Mouse (Mus musculus) MEL (cell line): Measurements from ENCODE around the gene Plcb1. TPM values are rescaled to one million over a fixed set of nuclear protein-coding genes. Genes with fewer than 3 reads are reported as not detected.

ENCODE experiments used
- DNase-seq: peaks from one replicate; pipeline ENCODE4 v3.0.0; 2011; ENCODE audit warnings: low read depth, low spot score
- H3K27ac ChIP-seq: 2 replicates; pipeline ENCODE4 v1.5.1; 2012; ENCODE audit warnings: low read depth, mild to moderate bottlenecking, control low read depth, low read length, moderate library complexity; ENCODE audit not compliant: control insufficient read depth
- H3K27me3 ChIP-seq, 2 experiments: fragments of 150-350 bp in 1 of 2; sonication (generic) in 1 of 2; 2 replicates each; pipeline ENCODE4 v1.6.1; 2012; ENCODE audit warnings: low read length in 2 of 2, mild to moderate bottlenecking in 2 of 2, improper control_type of control experiment in 1 of 2, moderate library complexity in 1 of 2; ENCODE audit not compliant: insufficient read depth in 2 of 2, control insufficient read depth in 1 of 2
- H3K36me3 ChIP-seq, 2 experiments: 2 replicates each; pipeline ENCODE4 v1.6.1; 2012 to 2014; ENCODE audit warnings: low read length in 2 of 2, improper control_type of control experiment in 1 of 2, inconsistent platforms in 1 of 2, mild to moderate bottlenecking in 1 of 2; ENCODE audit not compliant: insufficient read depth in 2 of 2, control insufficient read depth in 1 of 2
- H3K4me1 ChIP-seq, 2 experiments: fragments of 150-350 bp in 1 of 2; sonication (generic) in 1 of 2; 2 replicates each; pipeline ENCODE4 v1.6.1; 2012; ENCODE audit warnings: low read length in 2 of 2, improper control_type of control experiment in 1 of 2, mild to moderate bottlenecking in 1 of 2; ENCODE audit not compliant: insufficient read depth in 2 of 2, control insufficient read depth in 1 of 2
- H3K4me3 ChIP-seq, 2 experiments: fragments of 150-350 bp in 1 of 2; sonication (generic) in 1 of 2; 2 replicates each; pipeline ENCODE4 v1.5.1; 2012; ENCODE audit warnings: low read depth in 2 of 2, low read length in 2 of 2, mild to moderate bottlenecking in 2 of 2, moderate library complexity in 2 of 2, control low read depth in 1 of 2, improper control_type of control experiment in 1 of 2; ENCODE audit not compliant: control insufficient read depth in 1 of 2, insufficient read depth in 1 of 2
- H3K79me2 ChIP-seq: 2 replicates; pipeline ENCODE4 v1.6.1; 2012; ENCODE audit warnings: mild to moderate bottlenecking, low read length, moderate library complexity; ENCODE audit not compliant: control insufficient read depth, poor library complexity, insufficient read depth
- H3K9ac ChIP-seq: 2 replicates; pipeline ENCODE4 v1.6.1; 2012; ENCODE audit warnings: low read depth, mild to moderate bottlenecking, control low read depth, low read length, moderate library complexity; ENCODE audit not compliant: control insufficient read depth, poor library complexity, severe bottlenecking
- H3K9me3 ChIP-seq: fragments of 150-350 bp; sonication (generic); replicated peaks from 2 replicates; pipeline ENCODE4 v1.6.1; 2012; ENCODE audit warnings: mild to moderate bottlenecking, low read length, improper control_type of control experiment, moderate library complexity; ENCODE audit not compliant: insufficient read depth
- CHD2 ChIP-seq: IDR thresholded peaks from 2 replicates; pipeline ENCODE4 v1.6.1; 2011; ENCODE audit warnings: low read length, improper control_type of control experiment
- EP300 ChIP-seq, 2 experiments: IDR thresholded peaks; 2 replicates each; pipeline ENCODE4 v1.6.1; 2011; ENCODE audit warnings: improper control_type of control experiment in 2 of 2, low read length in 2 of 2, low read depth in 1 of 2, mild to moderate bottlenecking in 1 of 2
- ETS1 ChIP-seq: IDR thresholded peaks from 2 replicates; pipeline ENCODE4 v1.6.1; 2012; ENCODE audit warnings: low read depth, mild to moderate bottlenecking, inconsistent platforms, low read length, improper control_type of control experiment, moderate library complexity
- GABPA ChIP-seq: IDR thresholded peaks from 2 replicates; pipeline ENCODE4 v1.6.1; 2012; ENCODE audit warnings: low read depth, mild to moderate bottlenecking, inconsistent platforms, low read length, improper control_type of control experiment, moderate library complexity
- GATA1 ChIP-seq: IDR thresholded peaks from 2 replicates; pipeline ENCODE4 v1.6.1; 2011; ENCODE audit warnings: low read depth, low read length, improper control_type of control experiment
- JUND ChIP-seq: IDR thresholded peaks from 2 replicates; pipeline ENCODE4 v1.6.1; 2011; ENCODE audit warnings: low read depth, mild to moderate bottlenecking, improper control_type of control experiment, low read length
- MAX ChIP-seq: IDR thresholded peaks from 2 replicates; pipeline ENCODE4 v1.6.1; 2011; ENCODE audit warnings: low read length, improper control_type of control experiment
- MYC ChIP-seq: IDR thresholded peaks from 2 replicates; pipeline ENCODE4 v1.6.1; 2011; ENCODE audit warnings: low read depth, mild to moderate bottlenecking, low read length, improper control_type of control experiment, moderate library complexity
- NRF1 ChIP-seq: IDR thresholded peaks from 2 replicates; pipeline ENCODE4 v1.6.1; 2014; ENCODE audit warnings: low read depth, mild to moderate bottlenecking, inconsistent platforms, low read length, improper control_type of control experiment, moderate library complexity; ENCODE audit not compliant: poor library complexity, insufficient read depth, severe bottlenecking
- POLR2AphosphoS2 ChIP-seq: IDR thresholded peaks from 2 replicates; pipeline ENCODE4 v1.6.1; 2011; ENCODE audit warnings: low read length, improper control_type of control experiment
- POLR2AphosphoS5 ChIP-seq: IDR thresholded peaks from 2 replicates; pipeline ENCODE4 v1.6.1; 2012; ENCODE audit warnings: low read depth, borderline replicate concordance, mild to moderate bottlenecking, inconsistent platforms, low read length, moderate library complexity, mixed read lengths
- RCOR1 ChIP-seq: IDR thresholded peaks from 2 replicates; pipeline ENCODE4 v1.6.1; 2012; ENCODE audit warnings: low read depth, mild to moderate bottlenecking, inconsistent platforms, low read length, improper control_type of control experiment
- TAL1 ChIP-seq: IDR thresholded peaks from 2 replicates; pipeline ENCODE4 v1.6.1; 2012; ENCODE audit warnings: mild to moderate bottlenecking, inconsistent platforms, low read length, moderate library complexity, mixed read lengths
- USF2 ChIP-seq, 2 experiments: IDR thresholded peaks; 2 replicates each; pipeline ENCODE4 v1.6.1; 2011 to 2012; ENCODE audit warnings: improper control_type of control experiment in 2 of 2, low read length in 2 of 2, borderline replicate concordance in 1 of 2, inconsistent platforms in 1 of 2, low read depth in 1 of 2, mild to moderate bottlenecking in 1 of 2; ENCODE audit not compliant: insufficient read depth in 1 of 2
- ZC3H11A ChIP-seq: IDR thresholded peaks from 2 replicates; pipeline ENCODE4 v1.6.1; 2012; ENCODE audit warnings: low read depth, mild to moderate bottlenecking, inconsistent platforms, low read length, improper control_type of control experiment
- ZKSCAN1 ChIP-seq: IDR thresholded peaks from 2 replicates; pipeline ENCODE4 v1.6.1; 2012; ENCODE audit warnings: low read depth, mild to moderate bottlenecking, inconsistent platforms, low read length, improper control_type of control experiment, moderate library complexity
- polyA plus RNA-seq, 2 experiments: library from polyadenylated mRNA; stranded (reverse) in 1 of 2; unstranded in 1 of 2; fragments of >175 nt in 1 of 2; fragments of >200 nt in 1 of 2; gene quantifications; 2 replicates each; pipeline versions ENCODE4 v1.2.1 to v1.2.4; 2012; ENCODE audit warnings: low replicate concordance in 2 of 2, low read depth in 1 of 2; ENCODE audit not compliant: insufficient read length in 2 of 2, insufficient read depth in 1 of 2, missing spikeins in 1 of 2
- total RNA-seq: library from RNA; depleted of rRNA; stranded (reverse); fragments of 300-350 nt; gene quantifications from 2 replicates; pipeline ENCODE4 v1.2.3, GENCODE M21; 2012

The Plcb1 gene
- total and polyA plus RNA-seq, 3 experiments = not detected

GRCm38 (mm10) chr2:135489127-135489526, 703.3 kb downstream of the Plcb1 start:
- H3K27me3 ChIP-seq = no peaks in the 10 kb centered on the region
- H3K4me1 ChIP-seq = no peaks in the 10 kb centered on the region
- no peaks in the 10 kb centered on the region for H3K9me3 ChIP-seq
- H3K36me3 ChIP-seq = no peaks in the 10 kb centered on the region
- H3K4me3 ChIP-seq = no peak overlapping the region
- no peaks in the 10 kb centered on the region for H3K79me2 ChIP-seq
- no peak for DNase-seq
- TF ChIP-seq JUND (no peak), ZKSCAN1 (no peak), ETS1 (no peak)
- H3K9ac ChIP-seq = no peak overlapping the region
- H3K27ac ChIP-seq = no peak overlapping the region

GRCm38 (mm10) chr2:135492777-135493176, 706.9 kb downstream of the Plcb1 start:
- no peaks in the 10 kb centered on the region for H3K36me3 ChIP-seq
- no peak overlapping the region for H3K9ac ChIP-seq
- H3K27ac ChIP-seq = no peak overlapping the region
- no peak overlapping the region for H3K4me3 ChIP-seq
- no peaks in the 10 kb centered on the region for H3K79me2 ChIP-seq
- no peaks in the 10 kb centered on the region for H3K27me3 ChIP-seq
- DNase-seq = no peak
- TF ChIP-seq MAX = no peak
- TF ChIP-seq GATA1 = no peak
- no peak for TF ChIP-seq CHD2
- no peak for TF ChIP-seq USF2 (IDR thresholded peaks at IDR 0.05; ENCODE audit: borderline replicate concordance in 1 of 2, insufficient read depth in 1 of 2, low read depth in 1 of 2, low read length in 2 of 2)
- TF ChIP-seq RCOR1 = no peak
- no peak for TF ChIP-seq NRF1
- no peak for TF ChIP-seq TAL1
- TF ChIP-seq GABPA = no peak
- no peak for TF ChIP-seq MYC
- TF ChIP-seq POLR2AphosphoS2 = no peak
- no peak for TF ChIP-seq ETS1
- no peak for TF ChIP-seq ZKSCAN1
- no peak for TF ChIP-seq POLR2AphosphoS5
- TF ChIP-seq ZC3H11A = no peak
- no peak for TF ChIP-seq EP300 (IDR thresholded peaks at IDR 0.05; ENCODE audit: low read depth in 1 of 2, low read length in 2 of 2)
- H3K4me1 ChIP-seq = no peaks in the 10 kb centered on the region
- H3K9me3 ChIP-seq = no peaks in the 10 kb centered on the region

GRCm38 (mm10) chr2:135496553-135496952, 710.7 kb downstream of the Plcb1 start:
- TF ChIP-seq ETS1 = no peak
- no peak for TF ChIP-seq EP300 (IDR thresholded peaks at IDR 0.05; ENCODE audit: low read depth in 1 of 2, low read length in 2 of 2)
- TF ChIP-seq TAL1 = no peak
- TF ChIP-seq POLR2AphosphoS5 = no peak
- TF ChIP-seq ZC3H11A = no peak
- H3K27ac ChIP-seq = no peak overlapping the region
- H3K4me3 ChIP-seq = no peak overlapping the region
- H3K79me2 ChIP-seq = no peaks in the 10 kb centered on the region
- DNase-seq = no peak
- H3K9me3 ChIP-seq = no peaks in the 10 kb centered on the region
- no peaks in the 10 kb centered on the region for H3K36me3 ChIP-seq
- H3K27me3 ChIP-seq = no peaks in the 10 kb centered on the region
- H3K4me1 ChIP-seq = no peaks in the 10 kb centered on the region
- H3K9ac ChIP-seq = no peak overlapping the region
